Mouse (Mus musculus) G1E-ER4 (cell line): Measurements from ENCODE around the gene Cpb1. TPM values are rescaled to one million over a fixed set of nuclear protein-coding genes. Genes with fewer than 3 reads are reported as not detected.

Experiments used
- GATA1 ChIP-seq: IDR thresholded peaks from one replicate; pipeline ENCODE4 v1.8.0; 2012; ENCODE audit warnings: low read length, inconsistent platforms
- polyA plus RNA-seq: library from polyadenylated mRNA; stranded (reverse); fragments of >175 nt; gene quantifications from 2 replicates; pipeline ENCODE4 v1.2.3, GENCODE M21; 2012

Cpb1 gene
- polyA plus RNA-seq = not detected in 2 replicates

DNA sequence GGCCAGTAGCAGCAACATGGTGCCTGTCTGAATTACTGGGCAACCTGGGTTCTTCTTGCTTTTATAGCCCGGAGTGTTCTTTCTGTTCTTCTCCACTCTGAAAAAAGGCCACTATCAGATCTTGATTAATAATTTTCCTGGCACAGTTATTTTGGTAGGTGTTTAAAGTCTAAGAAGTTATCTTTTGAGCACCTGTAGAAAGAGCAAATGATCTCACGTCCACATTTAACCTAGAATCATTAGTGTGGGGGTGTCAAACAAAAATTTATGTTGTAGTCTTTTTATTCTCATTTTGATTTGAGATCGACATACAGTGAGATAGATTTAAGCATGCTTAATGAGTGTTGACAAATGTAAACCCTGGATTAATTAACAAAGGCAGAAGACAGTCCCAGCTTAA is at the start of gene Cpb1:
Cpb1 (minus strand) TSS at position 101 of the 400 bp plus-strand sequence.
- TF ChIP-seq GATA1 = no peak

DNA sequence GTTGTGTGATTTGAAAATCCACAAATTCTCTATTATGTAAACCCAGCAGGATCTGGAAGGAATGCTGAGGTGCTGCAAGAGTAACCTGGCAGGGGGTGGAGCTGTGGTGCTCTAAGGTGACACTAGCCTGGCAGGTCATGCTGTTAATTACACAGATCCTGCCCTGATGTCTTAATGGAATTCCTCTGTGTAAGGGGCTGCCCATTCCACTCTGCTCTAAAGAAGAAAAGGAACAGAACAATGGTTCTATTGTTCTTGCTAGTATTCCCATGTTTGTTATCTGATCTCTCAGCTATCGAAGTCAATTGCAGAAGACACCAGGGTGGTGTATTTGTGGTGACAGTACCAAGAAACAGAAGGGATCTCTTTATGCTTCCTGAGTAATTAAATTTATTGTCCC is 41.7 kb upstream of the Cpb1 start:
- no peak for TF ChIP-seq GATA1

DNA sequence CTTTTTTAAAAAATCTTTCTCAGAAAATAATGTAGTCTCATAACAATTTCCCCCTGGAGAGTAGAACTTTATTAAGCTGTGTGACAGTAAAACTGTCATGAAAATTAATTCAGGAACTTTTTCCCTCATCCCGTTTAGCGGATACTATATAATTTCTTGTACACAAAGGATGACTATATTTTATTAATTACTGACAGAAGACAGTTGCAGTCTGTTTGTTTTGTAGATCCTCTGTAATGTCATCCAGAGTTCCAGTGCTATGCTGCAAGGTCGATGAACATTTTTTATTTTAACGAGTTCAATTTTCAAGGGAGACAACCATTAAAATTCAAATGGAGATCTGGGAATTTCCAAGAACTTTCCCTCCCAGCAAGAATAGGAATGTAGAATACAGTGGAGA is 33.6 kb upstream of the Cpb1 start:
- no peak for TF ChIP-seq GATA1

DNA sequence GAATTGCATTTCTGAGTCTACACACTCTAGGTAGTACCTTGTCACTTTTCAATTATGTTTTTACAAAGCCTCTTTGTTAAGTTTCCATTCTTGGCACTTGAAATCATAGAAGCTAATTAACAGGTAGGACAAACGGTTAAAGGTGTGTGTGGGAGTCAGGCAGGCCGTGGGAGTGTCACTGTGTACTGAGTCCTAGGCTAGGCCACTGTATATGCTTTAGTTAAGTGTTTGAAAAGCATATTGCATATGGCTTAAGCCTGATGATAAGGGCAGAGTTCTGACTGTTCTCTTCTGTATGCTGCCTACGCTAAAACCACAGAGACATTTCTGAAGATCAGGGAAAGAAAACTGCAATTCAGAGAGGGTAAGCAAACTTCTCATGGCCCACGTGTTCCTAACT is 31.7 kb upstream of the Cpb1 start:
- no peak for TF ChIP-seq GATA1

DNA sequence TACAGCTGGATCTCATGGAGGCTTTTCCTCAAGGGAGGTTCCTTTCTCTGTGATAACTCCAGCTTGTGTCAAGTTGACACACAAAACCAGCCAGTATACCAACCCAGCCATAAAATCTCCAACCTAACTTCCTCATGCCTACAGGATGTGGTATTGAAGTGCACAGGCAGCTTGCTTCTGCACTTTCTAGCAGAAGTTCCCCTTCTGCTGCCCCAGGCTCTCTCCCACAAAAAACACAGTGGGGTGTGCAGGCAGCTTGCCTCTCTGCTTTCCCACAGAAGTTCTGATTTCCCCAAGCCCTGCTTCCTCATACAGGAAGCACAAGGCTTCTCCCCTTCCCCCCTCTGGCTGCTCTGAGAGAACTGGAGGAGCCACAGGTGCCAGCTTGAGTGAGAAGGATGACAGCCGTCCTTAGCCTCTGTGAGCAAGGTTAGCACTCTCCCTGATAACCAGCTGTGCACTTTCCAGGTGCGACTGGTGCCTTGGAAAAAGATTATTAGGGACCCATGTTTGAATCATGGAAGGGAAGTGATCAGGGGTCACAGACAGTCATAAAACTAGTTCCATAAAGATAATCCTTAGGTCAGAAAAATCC is 29.3 kb upstream of the Cpb1 start:
- no peak for TF ChIP-seq GATA1

DNA sequence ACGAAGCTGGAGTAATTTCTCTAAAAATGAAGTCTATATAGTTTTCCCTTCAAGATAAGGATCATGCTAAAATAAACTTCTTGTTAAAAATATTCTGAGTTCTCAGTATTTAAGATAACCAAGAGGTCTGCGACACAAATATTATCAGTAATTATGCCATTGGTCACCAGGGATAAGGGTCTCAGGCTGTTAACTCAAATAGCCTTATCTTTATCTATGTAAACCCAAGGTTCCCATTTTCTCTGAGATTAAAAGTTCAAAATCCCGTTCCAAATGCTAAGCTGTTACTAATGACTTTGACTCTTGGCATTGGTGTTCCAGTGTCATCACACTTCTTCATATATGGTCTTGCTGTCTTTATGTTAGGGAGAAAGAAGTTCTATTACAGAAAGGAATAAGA is 20.0 kb upstream of the Cpb1 start:
- TF ChIP-seq GATA1 = no peak

DNA sequence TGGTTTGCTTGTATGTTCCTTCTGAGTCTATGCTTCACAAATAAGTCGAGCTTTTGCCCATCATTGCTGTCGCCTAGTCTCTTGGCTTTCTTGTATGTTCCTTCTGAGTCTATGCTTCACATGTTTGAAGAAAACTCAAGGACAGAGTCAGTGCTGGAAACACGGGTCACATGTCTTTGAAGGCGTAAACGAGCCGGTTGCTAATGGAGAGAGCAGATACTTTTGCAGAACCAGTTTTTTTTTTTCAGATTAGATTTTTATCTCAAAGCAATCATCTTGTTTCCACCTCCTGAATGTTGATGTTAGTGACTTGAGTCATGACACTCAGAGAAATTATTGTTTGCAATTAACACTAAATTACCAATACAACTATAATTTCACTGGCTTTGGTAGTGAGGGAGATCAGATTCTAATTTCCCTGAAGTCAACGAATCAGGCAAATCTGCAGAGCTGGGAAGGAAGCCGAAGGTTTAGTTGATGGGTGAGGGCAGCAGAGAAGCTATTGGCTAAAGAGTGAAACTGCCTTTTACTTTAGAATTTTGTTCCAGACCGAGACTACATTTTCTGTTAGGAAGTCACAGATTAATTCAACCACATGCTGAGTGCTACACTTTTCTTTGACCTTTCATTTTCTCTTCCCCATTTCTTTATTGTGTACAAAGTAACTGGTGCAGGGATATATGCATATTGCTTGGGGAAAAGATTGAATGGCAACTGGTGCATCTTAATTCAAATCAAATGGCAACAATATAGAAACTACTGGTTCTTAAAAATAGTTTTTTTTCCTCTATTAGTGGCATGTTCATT is 19.2 kb upstream of the Cpb1 start:
- no peak for TF ChIP-seq GATA1

DNA sequence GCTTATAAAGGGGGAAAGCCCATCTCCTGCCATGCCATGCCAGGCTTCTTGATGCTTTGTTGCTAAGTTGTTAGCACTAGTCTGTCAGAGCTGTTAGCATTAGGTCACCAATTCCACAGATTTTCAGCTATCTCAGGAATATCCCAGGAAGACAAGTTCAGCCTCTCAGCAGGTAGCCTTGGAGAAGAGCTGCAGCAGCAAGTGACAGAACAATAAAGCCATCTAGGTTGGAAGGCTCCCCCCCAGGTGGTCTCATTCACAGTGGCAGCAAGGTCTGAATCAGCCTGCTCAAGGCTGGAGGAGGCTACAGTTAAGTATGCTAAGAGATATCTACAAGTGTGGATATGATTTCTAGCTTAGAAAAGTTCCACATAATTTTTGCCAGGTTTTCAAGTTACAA is 15.8 kb upstream of the Cpb1 start:
- TF ChIP-seq GATA1 = no peak

DNA sequence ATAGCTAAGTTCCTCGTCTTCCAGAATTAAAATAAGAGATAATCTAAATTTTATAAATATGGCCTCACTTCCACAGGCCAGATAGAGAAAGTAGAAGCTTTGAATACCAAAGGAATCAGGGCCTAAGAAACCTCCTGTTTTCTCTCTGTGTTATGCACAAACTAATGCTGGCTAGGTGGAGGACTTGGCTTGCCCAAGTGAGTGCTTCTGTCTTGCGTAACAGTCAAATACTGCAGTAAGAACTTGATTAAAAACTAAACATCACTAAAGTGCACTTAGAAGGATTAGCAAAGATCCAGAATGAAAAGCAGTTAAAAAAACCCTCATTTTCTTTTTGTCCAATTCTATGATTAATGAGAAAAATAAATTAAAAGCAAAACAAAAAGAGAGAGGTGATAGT is 13.2 kb upstream of the Cpb1 start:
- TF ChIP-seq GATA1 = no peak

DNA sequence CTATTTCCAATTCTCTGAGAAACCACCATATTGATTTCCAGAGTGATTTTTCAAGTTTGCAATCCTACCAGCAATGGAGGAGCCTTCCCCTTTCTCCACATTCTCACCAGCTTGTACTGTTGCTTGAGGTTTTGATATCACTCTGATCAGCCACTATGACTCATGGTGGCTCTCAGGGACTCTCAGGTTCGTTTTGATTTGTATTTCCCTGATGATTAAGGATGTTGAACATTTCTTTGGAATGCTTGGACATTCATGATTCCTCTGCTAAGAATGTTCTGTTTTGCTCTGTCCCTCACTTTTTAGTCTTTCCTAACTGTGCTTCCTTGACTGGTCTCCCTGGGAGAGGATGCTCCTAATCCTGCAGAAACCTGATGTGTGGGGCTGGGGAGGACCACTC is 6.3 kb upstream of the Cpb1 start:
- no peak for TF ChIP-seq GATA1

DNA sequence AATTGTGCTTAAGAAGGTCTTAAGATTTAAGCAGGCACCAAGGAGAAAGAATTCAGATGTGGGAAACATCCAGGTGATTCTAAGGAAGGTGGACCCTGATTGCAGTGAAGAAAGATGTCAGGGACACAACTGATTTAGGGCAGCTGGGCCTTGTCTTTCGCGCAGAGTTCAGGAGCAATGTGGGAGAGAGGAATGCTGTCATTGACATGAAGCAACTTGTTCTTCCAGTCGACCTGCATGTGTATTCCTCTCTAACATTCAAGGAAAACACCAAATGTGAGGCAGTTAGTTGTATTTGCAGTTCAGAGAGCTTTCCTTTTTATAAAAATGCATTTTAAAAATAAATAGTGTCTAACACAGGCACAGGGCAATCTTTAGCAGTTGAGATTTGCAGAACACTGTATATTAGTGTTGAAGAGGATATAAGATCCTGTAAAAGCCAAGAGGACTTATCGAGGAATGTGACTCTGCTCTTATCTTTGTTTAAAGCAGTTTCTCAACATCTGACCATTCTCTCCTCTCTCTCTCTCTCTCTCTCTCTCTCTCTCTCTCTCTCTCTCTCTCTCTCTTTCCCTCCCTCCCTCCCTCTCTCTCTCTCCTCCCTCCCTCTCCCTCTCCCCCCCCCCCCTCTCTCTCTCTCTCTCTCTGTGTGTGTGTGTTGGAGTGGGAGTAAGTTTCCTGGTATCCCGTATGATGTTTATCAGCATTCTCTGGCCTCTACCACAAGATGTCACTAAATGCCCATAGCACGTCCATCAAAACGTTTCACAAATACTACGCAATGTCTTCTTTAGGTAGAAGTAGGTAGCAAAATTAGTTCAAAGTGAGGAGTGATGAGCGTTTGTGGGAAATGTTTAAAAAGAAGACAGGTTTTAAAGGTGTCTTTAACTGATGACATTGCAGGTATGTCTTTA is 20.7 kb downstream of the Cpb1 start:
- TF ChIP-seq GATA1 = no peak

DNA sequence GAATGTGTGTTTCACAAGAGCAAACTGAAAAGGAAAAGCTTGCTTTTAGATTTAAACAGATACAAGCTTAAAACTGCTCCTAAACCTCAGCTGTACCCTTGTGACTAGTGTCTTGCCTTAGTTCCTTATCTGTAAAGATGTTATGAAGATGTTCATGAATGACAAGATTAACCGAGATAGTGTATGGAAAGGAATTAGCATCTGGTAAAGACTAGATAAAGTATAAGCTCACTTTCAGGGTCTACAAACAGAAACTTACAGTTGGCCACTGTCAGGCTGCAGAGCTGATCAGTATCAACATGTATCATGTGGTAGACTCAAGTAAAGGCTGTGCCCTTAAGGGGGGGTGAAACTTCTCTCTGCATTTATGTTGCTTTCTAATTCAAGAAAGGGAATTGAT is 31.6 kb downstream of the Cpb1 start:
- peak; percentile 74 for TF ChIP-seq GATA1

DNA sequence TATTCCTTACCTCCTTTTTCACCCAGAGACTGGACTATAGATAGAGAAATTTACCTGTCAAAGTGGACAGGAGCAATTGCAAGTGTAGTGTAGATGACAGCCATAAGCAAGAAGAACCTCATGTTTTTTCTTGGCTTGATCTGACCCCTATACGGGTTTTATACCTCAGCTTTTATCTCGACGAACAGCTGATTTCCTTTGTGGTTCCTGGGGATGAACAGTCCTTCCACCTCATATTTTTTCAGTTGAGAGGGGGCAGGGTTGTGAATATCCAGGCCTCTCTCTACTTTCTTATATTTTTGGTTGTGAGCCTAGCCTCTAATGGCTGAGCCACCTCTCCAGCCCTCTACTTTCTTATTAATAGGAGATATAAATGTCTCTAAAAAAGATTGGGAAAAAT is 33.5 kb downstream of the Cpb1 start, which contains the start of gene Cpa3:
Cpa3 (minus strand) TSS at position 132 of the 400 bp plus-strand sequence.
- TF ChIP-seq GATA1 = no peak

DNA sequence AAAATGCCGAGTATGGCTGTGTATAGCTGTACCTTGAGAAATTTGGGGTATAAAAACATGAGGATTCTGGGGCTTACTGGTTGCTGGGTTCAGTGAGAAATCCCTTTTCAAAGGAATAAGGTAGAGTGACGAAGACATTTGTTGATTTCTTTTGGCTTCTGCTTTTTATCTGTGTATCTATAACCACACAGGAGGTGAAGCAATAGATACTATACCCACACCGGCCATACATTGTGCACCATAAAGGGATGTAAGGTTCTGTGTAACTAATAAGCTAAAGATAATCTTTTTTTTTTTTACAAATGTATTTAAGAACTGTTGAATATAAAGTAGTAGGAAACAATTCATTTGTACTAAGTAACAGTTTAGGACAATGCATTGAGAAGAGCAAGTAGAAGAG is 35.8 kb downstream of the Cpb1 start:
- TF ChIP-seq GATA1 = peak; percentile 15

DNA sequence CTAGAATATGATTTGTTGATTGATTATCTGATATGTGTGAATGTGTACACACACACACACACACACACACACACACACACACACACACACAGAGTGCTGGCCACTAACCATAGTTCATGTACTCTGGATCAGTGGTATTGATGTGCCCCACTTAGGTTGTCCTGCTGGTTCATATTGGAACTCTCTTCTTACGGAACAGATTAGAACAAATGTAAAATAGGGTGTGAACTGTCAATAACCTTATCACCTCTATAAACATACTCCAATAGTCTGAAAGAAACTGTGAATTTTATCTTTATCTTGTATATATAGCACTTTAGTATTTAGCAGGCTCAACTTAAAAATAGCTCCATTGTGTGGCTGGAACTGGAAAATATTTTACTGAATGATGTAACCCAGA is 38.6 kb downstream of the Cpb1 start:
- TF ChIP-seq GATA1 = no peak

DNA sequence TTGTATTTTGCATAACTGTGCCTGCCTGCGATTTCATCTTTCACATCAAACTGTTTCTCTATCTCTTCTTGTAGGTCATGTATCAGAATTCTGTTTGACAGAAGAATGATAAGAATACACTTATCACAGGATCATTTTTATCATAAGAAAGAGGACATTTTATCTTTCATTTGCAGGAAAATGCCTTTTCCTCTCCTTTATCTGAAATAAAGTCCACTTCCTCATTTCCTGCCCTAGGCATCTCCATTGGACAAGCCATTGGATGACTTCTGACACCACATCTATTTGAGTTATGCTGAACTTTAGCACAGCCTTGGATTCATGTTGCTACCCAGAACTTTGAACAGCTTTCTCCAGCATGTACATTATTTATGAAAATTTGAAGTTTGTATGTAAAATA is 46.5 kb downstream of the Cpb1 start:
- peak; percentile 40 for TF ChIP-seq GATA1
